Mouse (Mus musculus) heart, postnatal 14 days (tissue): ENCODE measurements at regions not wholly inside any gene's neighbourhood (a gene's known extent, or its start where the extent isn't known, plus 50 kb on each side); places are given as distances from the start of the nearest gene placed in this dataset.
A peak's percentile ranks its signal among the peaks of the same experiment; 100 is the strongest.

ENCODE experiments used
- DNase-seq, 2 experiments: peaks; one replicate each; pipeline ENCODE4 v3.0.0; 2021 to 2022
- intact Hi-C: fragments of 180-260 bp; cut with DNase I; formaldehyde crosslinking; loops from one replicate; pipeline ENCODE4 v1.15.1; 2025

DNA sequence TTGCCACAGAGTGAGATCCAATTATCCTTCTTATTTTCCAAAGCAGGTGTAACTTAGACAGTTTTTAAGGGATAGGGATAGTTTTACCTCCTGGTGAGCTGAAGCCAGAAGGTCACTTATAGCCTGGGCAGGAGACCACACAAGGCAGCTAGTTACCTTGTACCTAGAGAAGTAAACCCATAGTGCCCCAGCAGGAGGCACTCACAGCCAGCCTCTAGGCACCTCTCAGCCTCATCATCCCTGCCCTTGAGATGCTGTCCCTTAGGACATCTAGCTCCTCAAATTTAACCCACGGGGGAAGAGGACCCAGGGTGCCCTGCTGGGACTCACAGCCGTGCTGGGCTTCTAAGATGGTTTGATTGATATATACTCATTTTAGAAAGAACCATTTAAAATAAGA is 163.7 kb downstream of the Kcna5 start:
- intact Hi-C loops: loop anchor here (5.0 kb wide), 3 partner anchors 219 to 504 kb away; no protein-coding TSS in a partner anchor
- DNase-seq: no peak

GRCm38 (mm10) chr6:126365495-126365894 is 169.7 kb downstream of the Kcna5 start:
- no peak for DNase-seq
- intact Hi-C loops: no loop called here

DNA sequence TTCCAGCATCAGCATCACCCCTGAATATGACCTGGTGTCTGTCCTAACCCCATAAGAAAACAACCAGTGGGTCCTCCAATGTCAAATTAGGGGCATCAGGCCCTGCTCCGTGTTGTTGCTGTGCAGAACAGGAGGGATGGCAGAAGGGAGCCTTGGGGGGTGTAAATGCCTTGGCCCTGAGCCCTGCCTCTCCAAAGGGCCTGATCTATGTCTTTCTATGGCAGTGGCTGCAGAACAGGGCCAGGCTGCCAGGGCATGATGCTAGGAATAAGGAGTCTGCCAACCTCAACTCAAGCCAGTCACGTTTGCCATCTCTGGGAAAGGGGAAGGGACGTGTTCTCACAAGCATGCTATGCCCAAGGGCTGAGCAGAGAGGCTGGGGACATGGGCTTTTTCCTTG is 172.9 kb downstream of the Kcna5 start:
- intact Hi-C loops: no loop called here
- DNase-seq: no peak

- peak in 1 of 2 experiments; percentile 5 for DNase-seq
- intact Hi-C loops: no loop called here
Observed at GRCm38 (mm10) chr6:126353346-126353745, 181.9 kb downstream of the Kcna5 start.

DNA sequence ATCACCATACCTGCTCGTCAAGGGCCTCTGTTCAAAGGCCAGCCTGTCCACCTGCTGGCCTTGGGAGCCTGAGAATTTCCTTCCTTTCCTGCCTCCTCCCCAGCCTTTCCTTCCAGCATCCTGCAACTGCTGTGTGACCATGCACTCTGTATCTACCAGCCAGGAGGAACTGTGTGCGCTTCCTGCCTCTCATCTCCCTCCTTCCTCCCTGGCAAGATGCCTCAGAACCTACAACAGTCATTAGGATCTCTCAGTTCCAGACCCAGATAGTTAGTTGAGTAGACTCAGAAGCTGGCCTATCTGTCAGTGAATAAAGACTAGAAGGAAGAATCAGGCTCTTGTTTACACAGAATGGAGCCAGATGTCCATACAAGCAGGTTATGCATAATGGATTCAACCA is 183.8 kb upstream of the Ntf3 start:
- intact Hi-C loops: no loop called here
- no peak for DNase-seq

- DNase-seq: no peak
- intact Hi-C loops: no loop called here
Observed at GRCm38 (mm10) chr6:126349905-126350304, 183.2 kb upstream of the Ntf3 start.

DNA sequence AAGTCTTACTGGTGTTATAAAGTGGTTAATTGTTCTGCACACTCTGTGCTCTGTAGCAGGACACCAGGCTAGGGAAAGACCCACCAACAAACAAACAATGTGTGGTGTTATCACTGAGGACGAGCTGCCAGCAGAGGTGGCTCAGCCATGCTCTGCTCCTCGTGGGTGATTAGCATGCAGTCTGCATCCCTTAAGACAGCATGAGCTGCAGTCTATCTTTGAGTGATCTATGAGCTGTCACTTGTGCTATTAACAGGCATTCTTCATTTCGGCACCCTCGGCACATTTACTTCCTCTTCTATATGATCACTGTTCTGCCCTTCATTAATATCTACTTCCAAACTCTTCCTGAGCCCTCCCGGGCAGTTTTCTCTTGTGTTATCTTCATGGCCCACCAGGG is 178.5 kb upstream of the Ntf3 start:
- intact Hi-C loops: no loop called here
- DNase-seq: no peak

GRCm38 (mm10) chr6:126340098-126340610 is 173.4 kb upstream of the Ntf3 start:
- intact Hi-C loops: no loop called here
- DNase-seq: no peak

DNA sequence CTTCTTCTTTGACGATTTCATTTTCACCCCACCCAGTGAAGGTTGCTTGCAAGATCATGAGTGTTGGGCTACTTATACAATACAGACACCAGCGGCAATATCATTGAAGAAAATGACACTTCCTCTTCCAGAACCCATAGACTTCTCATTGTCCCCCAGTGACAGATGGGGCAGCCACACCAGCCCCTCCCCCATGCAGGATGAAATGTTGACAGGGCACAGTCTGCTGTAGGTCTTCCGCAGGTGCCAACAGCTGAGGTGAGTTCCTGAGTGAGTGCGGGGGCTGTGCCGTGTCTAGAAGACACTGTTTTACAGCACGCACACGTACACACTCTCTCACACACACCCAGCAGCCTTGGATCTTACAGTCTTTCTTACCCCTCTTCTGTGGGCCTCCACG is 171.0 kb upstream of the Ntf3 start:
- intact Hi-C loops: no loop called here
- no peak for DNase-seq

DNA sequence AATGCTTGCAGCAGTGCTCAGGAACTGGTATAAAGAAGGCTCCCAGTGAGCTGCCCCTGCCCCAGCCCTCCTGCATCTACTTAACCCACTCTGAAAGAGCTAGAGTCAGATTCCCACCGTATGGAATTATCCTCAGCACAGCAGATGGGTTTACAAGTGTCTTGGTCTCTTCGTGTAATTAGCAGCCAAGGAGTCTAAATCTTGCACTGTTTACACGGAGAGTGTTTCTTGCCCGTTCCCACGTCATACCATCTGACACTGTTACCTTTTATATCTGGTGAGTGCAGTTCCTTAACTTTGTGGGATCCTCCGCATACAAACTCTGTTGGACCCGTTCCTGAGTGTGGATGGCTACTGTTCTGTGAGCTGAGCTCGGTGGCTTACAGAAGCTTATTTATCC is 167.5 kb upstream of the Ntf3 start:
- intact Hi-C loops: no loop called here
- DNase-seq: no peak

DNA sequence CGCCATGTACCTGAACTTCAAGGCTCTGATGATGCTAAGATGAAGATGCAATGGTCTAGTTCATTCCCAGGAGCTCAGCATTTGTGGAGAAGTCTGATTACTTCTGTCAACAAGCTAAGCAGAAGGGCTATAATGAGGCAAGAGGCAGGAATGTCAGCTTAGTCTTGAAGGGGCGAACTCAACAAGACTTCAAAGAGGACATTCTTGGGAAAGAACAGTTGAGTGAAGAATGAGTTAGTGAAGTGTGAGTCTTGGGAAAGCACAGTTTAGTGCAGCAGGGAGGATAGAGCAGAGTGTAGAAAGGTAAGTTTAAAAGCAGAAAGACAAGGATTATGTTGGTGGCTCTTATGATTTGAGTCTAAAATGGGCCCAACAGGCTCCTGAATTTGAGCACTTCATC is 160.5 kb upstream of the Ntf3 start:
- DNase-seq: no peak
- intact Hi-C loops: no loop called here

DNA sequence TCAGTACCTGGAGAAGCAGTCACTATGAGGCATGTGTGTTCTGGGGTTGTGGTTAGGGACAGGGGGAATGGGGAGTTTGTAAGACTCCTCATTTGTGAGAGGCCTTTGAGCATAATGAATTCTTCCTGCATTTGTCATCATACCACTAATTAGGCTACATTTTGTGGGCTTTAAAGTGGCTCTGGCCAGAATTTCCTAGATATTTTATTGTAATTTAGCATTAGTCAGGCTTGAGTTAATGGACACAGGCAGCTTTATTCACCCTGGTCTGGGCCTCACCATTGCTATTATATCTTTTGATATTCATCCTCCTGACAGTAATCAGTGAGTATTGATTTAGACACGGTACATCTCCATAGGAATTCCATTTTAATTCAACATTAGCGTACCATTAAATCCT is 151.8 kb upstream of the Ntf3 start:
- DNase-seq: no peak
- intact Hi-C loops: no loop called here

DNA sequence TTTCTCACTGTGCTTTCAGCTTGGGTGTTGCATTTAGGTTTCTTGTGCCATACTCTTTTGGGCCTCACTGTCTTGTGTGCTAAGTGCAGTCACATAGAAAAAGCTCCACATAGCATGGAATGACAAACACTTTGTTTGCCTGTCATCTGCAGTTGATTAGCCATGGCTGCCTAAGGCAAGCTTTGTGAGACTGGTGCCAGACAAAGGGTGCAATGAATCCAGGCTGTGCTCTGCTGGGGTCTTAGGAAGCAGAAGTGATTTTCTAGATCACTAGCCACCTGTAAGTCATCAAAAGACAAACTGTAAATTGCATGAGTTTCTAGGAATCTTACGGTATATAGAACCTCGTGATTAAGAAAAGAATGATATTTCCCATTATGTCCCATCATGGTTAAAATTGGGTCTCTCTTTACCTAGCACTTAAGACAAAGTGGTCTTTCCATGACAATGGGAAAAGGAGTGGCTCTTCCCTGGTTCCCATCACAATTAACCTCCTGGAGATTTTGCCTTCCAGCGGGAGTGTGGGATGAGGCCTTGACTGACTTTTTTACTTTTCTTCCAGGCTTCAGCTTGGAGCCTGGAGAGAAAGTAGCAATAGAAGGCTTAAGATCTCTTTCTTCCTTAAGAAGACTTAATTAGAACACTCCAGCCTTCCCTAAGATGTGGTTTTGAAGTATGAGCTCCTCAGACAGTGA is 144.2 kb upstream of the Ntf3 start:
- intact Hi-C loops: no loop called here
- DNase-seq: no peak

DNA sequence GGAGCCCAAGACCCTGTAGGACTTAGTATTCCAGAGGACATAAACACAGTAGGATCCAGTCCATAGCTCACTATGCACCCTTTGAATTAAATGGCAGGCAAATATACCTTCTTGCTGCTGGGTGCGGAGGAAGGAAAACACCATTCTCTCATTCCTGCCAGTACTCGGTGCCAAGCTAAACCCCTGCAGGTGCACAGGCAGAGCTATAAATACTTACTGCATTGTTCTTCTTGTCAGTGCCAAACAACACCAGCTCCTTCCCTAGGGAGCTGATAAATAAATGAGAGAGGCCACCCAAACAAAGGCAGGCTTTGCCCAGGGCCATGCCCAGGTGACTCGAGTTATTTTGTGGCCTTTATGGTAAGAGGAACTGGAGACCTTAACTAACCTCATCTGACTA is 136.4 kb upstream of the Ntf3 start:
- DNase-seq: peak in 1 of 2 experiments; percentile 1
- intact Hi-C loops: no loop called here

DNA sequence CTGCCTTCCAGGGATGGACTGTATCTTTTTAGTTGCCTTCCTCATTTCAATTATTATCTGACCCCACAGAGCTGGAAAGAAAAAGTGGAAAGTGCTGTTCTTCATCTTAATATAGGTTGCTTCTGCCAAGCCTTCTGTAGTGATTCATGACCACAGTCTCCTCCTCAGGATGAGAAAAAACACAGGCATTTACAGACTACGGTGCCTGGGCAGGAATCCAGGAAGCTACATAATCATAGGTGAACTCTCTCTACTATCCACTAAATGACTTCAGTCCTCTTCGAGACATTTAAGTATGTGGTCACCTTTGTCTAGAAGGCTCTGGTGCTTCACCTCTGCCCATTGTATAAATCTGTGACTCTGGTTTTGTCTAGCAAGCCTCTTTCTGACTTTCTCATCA is 124.9 kb upstream of the Ntf3 start:
- no peak for DNase-seq
- intact Hi-C loops: no loop called here

DNA sequence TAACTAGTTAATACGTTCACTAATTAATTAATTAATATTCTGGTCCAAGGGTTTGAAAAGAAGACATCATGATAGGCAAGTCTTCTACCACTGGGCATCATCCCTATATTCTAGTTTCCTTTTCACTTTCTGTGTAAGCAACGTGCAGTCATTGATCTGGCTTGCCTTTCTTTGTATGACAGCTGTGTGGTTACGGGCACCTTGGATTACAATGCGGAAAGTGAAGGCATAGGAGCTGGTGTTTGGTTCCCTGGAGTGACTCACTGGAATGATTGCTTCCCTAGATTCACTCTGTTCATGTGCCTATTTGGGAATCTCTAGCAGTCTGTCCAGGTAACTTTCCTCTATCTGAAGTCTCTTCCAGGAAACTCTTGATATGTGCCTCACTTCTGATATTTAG is 120.5 kb upstream of the Ntf3 start:
- intact Hi-C loops: no loop called here
- no peak for DNase-seq

DNA sequence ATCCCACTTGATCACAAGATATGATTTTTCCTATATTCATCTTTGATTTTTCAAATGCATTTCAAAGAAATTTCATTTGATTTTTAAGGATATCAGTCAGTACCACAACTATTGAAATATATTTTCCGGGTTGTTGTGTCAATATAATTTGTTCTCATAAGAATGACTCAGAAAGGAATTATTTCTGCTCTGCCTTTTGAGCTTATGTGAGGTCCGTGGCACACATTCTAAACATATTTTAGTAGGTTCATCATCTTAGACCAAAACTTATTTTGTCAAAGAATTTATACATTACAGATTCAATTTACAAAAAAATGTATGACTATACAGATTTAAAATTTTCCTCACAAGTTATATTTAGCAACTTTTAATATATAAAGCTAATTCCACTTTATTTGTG is 119.5 kb upstream of the Ntf3 start:
- DNase-seq: no peak
- intact Hi-C loops: no loop called here

- intact Hi-C loops: no loop called here
- DNase-seq: no peak
Observed at GRCm38 (mm10) chr6:126284409-126284808, 117.7 kb upstream of the Ntf3 start.

- no peak for DNase-seq
- intact Hi-C loops: no loop called here
Observed at GRCm38 (mm10) chr6:126280352-126280751, 113.6 kb upstream of the Ntf3 start.

DNA sequence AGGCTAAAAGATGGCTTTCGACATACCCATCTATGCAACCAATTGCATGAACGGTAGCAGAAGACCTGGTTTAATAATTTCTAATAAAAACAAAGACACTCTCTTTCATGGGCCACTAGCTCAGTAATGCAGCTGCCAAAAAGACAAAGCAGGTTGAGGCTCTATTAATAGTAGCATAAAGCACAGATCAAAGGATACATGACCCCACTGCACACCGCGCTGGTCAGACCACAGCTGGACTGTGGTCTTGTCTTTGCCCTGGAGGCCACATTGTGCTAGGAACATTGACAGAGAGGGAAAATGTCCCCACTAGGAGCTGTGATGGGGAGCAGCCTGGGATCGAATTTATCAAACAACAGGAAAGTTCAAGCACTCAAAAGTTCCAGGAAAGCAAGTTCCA is 79.3 kb upstream of the Ntf3 start:
- intact Hi-C loops: no loop called here
- DNase-seq: no peak

- intact Hi-C loops: no loop called here
- no peak for DNase-seq
Observed at GRCm38 (mm10) chr6:126245431-126245830, 78.7 kb upstream of the Ntf3 start.

DNA sequence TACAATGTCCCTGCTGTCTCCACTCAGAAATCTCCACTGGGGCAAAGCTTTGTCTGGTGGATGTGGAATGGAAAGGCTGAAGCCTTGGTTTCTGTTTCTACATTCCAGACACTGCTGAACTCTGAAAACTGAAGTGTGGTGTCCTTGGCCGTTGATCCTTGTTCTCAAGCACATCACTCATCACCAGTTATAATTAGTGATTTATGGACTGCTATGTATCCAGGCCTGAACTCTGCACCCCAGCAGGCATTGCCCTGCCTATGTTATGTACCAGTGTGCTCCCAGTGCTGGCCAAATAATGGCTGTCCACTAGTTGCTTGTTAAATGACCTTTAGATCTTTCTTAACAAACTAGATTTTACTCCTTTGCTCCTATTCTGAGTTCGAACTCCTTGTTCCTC is 75.6 kb upstream of the Ntf3 start:
- intact Hi-C loops: no loop called here
- DNase-seq: no peak

- DNase-seq: no peak
- intact Hi-C loops: no loop called here
Observed at GRCm38 (mm10) chr6:126240256-126240655, 73.5 kb upstream of the Ntf3 start.
